Mouse (Mus musculus): ENCODE measurements at regions not wholly inside any gene's neighbourhood (a gene's known extent, or its start where the extent isn't known, plus 50 kb on each side); places are given as distances from the start of the nearest gene placed in this dataset.

DNA sequence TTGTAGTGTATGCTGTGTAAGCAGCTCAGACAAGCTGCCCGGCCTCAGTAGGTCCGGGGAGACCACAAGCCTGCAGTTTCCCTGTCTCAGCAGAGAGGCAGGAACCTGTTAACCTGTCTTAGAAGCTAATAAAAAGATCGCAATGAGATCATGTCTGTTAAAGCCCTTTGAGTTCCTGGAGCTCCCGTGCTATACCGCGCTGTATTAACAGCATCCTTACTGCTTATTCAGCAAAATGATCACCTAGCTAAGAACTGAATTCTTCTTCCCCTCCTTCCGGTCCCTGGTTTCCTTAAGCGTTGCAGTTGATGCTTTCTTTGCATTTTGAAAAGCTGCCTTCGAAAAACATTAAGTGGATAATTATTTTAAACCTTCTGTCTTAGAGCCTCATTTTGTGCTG, 1230.4 kb upstream of the A1bg start:
- H3K79me2 ChIP-seq (ENCODE audit: control insufficient read depth, insufficient read depth): peaks cover 53% of the 10 kb centered on the region
- no peak overlapping the region for H3K4me3 ChIP-seq
- H3K36me3 ChIP-seq (ENCODE audit: control insufficient read depth, insufficient read depth): no peaks in the 10 kb centered on the region
- no peak for TF ChIP-seq MYOG (IDR thresholded peaks at IDR 0.05; ENCODE audit: control insufficient read depth in 1 of 3, insufficient read depth in 1 of 3, insufficient read length in 2 of 3, low read depth in 2 of 3)
- no peak for TF ChIP-seq TCF3 (IDR thresholded peaks at IDR 0.05; ENCODE audit: insufficient read length, low read depth)
- TF ChIP-seq REST (IDR thresholded peaks at IDR 0.05; ENCODE audit: insufficient read depth, insufficient read length): no peak
- no peak for TF ChIP-seq MAX (IDR thresholded peaks at IDR 0.05; ENCODE audit: low read depth)
- TF ChIP-seq TCF12 (IDR thresholded peaks at IDR 0.05; ENCODE audit: insufficient read depth, poor library complexity, severe bottlenecking): no peak
- TF ChIP-seq CEBPB (IDR thresholded peaks at IDR 0.05; ENCODE audit: insufficient read depth, poor library complexity, severe bottlenecking): no peak
- H3ac ChIP-seq (ENCODE audit: control insufficient read depth, insufficient read length): no peak overlapping the region
- H3K27me3 ChIP-seq (ENCODE audit: control insufficient read depth, insufficient read depth, insufficient read length): no peaks in the 10 kb centered on the region
- no peak overlapping the region for H3K4me2 ChIP-seq (ENCODE audit: low read depth)

DNA sequence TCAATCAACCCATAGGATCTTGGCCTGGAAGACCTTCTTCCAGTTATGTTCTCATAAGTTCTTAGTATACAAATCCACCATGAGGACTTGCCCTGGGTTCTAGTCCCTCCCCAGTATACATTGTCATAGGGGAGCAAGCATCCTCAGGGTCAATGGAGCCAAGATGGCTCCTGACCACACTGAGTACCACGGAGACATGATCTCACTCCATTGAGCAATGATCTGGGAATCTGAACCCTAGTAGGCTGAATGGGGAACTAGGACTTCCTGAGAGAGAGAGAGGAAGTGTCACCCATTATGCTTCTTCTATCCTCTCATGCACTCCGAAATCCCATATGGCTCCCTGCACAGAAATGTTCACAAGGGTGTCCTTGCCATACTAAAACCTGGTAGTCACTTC, 1229.3 kb upstream of the A1bg start:
- H3K4me3 ChIP-seq: no peak overlapping the region
- H3K4me2 ChIP-seq (ENCODE audit: low read depth): no peak overlapping the region
- no peak for TF ChIP-seq USF1 (IDR thresholded peaks at IDR 0.05; ENCODE audit: low read depth)
- 0 out of 2 replicates have a peak, but pooled peaks have one; percentile 15 for TF ChIP-seq CEBPB (IDR thresholded peaks at IDR 0.05; ENCODE audit: insufficient read depth, poor library complexity, severe bottlenecking)
- H3K79me2 ChIP-seq (ENCODE audit: control insufficient read depth, insufficient read depth): peaks cover 57% of the 10 kb centered on the region
- H3K27me3 ChIP-seq (ENCODE audit: control insufficient read depth, insufficient read depth, insufficient read length): no peaks in the 10 kb centered on the region
- H3K36me3 ChIP-seq (ENCODE audit: control insufficient read depth, insufficient read depth): no peaks in the 10 kb centered on the region
- no peak overlapping the region for H3ac ChIP-seq (ENCODE audit: control insufficient read depth, insufficient read length)

DNA sequence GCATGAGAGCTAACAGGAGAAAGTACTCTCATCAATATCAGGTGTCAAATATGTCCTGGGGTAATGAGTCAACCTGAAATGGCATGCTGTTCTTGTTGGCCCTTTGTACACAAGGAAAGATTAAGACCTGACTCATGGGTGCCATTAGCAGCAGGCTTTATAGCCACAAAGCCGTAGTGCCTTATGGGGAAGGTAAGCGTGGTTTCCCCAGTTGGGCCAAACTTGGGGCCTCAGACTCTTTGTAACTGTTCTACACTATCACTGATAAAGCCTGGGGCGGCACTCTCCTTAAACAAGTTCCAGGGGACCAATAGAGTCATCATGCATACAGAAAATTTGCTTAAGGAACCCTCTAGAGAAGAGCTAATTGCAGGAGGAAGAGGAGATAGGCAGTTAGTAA, 1228.9 kb upstream of the A1bg start:
- peaks cover 61% of the 10 kb centered on the region for H3K79me2 ChIP-seq (ENCODE audit: control insufficient read depth, insufficient read depth)
- H3K36me3 ChIP-seq (ENCODE audit: control insufficient read depth, insufficient read depth): no peaks in the 10 kb centered on the region
- H3K4me2 ChIP-seq (ENCODE audit: low read depth): no peak overlapping the region
- no peak overlapping the region for H3ac ChIP-seq (ENCODE audit: control insufficient read depth, insufficient read length)
- H3K4me3 ChIP-seq: no peak overlapping the region
- no peaks in the 10 kb centered on the region for H3K27me3 ChIP-seq (ENCODE audit: control insufficient read depth, insufficient read depth, insufficient read length)
- TF ChIP-seq MYOG (IDR thresholded peaks at IDR 0.05; ENCODE audit: control insufficient read depth in 1 of 3, insufficient read depth in 1 of 3, insufficient read length in 2 of 3, low read depth in 2 of 3) (no peak), CEBPB (IDR thresholded peaks at IDR 0.05; ENCODE audit: insufficient read depth, poor library complexity, severe bottlenecking) (no peak), E2F4 (IDR thresholded peaks at IDR 0.05; ENCODE audit: insufficient read depth) (no peak), USF1 (IDR thresholded peaks at IDR 0.05; ENCODE audit: low read depth) (no peak), TCF3 (IDR thresholded peaks at IDR 0.05; ENCODE audit: insufficient read length, low read depth) (no peak), POLR2A (IDR thresholded peaks at IDR 0.05; ENCODE audit: insufficient read length, low read depth) (no peak)

DNA sequence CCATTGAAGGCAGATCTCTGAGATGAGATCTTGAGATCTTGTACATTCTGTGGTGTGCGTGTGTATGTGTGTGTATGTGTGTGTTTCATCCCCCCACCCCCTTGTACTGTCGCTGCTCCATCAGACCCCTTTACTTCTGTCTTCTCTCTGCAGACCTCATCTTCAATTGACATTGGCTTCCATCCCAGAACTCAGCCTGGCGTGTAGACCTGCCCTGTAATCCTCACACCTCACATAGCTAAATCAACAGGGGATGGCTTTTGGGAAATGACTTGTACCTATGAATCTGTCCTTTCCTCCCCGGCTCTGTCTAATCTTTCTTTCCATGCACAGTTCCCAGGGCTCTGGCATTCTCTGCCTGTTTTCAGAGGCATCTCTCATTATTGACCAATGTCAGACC, 1227.5 kb upstream of the A1bg start:
- H3K4me3 ChIP-seq: no peak overlapping the region
- H3K27me3 ChIP-seq (ENCODE audit: control insufficient read depth, insufficient read depth, insufficient read length): no peaks in the 10 kb centered on the region
- no peaks in the 10 kb centered on the region for H3K36me3 ChIP-seq (ENCODE audit: control insufficient read depth, insufficient read depth)
- H3K79me2 ChIP-seq (ENCODE audit: control insufficient read depth, insufficient read depth): peaks cover 71% of the 10 kb centered on the region
- H3ac ChIP-seq (ENCODE audit: control insufficient read depth, insufficient read length): no peak overlapping the region
- TF ChIP-seq TCF3 (IDR thresholded peaks at IDR 0.05; ENCODE audit: insufficient read length, low read depth) (no peak), TCF12 (IDR thresholded peaks at IDR 0.05; ENCODE audit: insufficient read depth, poor library complexity, severe bottlenecking) (no peak), E2F4 (IDR thresholded peaks at IDR 0.05; ENCODE audit: insufficient read depth) (no peak), REST (IDR thresholded peaks at IDR 0.05; ENCODE audit: insufficient read depth, insufficient read length) (no peak), CEBPB (IDR thresholded peaks at IDR 0.05; ENCODE audit: insufficient read depth, poor library complexity, severe bottlenecking) (no peak), POLR2A (IDR thresholded peaks at IDR 0.05; ENCODE audit: insufficient read length, low read depth) (no peak), MAX (IDR thresholded peaks at IDR 0.05; ENCODE audit: low read depth) (no peak), SRF (IDR thresholded peaks at IDR 0.05; ENCODE audit: control insufficient read depth, insufficient read length, low read depth) (no peak), MYOD1 (IDR thresholded peaks at IDR 0.05; ENCODE audit: control insufficient read depth in 1 of 3, insufficient read length in 2 of 3, low read depth in 2 of 3) (no peak), POLR2AphosphoS2 (IDR thresholded peaks at IDR 0.05; ENCODE audit: insufficient read length, low read depth) (no peak), MYOG (IDR thresholded peaks at IDR 0.05; ENCODE audit: control insufficient read depth in 1 of 3, insufficient read depth in 1 of 3, insufficient read length in 2 of 3, low read depth in 2 of 3) (no peak), USF1 (IDR thresholded peaks at IDR 0.05; ENCODE audit: low read depth) (no peak)
- no peak overlapping the region for H3K4me2 ChIP-seq (ENCODE audit: low read depth)

DNA sequence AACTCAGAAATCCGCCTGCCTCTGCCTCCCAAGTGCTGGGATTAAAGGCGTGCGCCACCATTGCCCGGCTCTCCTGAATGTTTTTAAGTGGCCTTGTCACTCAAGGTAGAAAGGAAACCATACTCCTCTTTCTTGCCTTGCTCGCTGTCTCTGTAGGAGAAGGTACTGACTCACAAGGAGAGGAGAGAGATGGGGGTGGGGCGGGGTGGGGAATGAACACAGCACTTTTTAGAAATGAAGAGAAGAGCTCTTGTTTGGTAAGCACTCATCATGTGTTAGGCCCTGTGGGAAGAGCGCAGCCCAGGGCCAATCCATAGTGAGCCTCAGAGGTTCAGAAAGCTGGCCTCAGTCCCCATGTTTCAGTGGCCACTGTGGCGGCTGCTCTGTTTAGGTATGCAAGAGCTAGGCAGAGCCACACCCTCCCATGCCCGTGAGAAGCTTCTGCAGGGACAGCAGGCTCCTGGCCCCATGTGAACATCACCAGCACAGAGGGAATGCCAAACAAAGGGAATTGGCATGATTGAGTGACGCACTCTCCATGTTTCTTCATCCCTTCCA, 1225.9 kb upstream of the A1bg start:
- H3ac ChIP-seq (ENCODE audit: control insufficient read depth, insufficient read length): no peak overlapping the region
- TF ChIP-seq TCF12 (IDR thresholded peaks at IDR 0.05; ENCODE audit: insufficient read depth, poor library complexity, severe bottlenecking) (no peak), MYOD1 (IDR thresholded peaks at IDR 0.05; ENCODE audit: control insufficient read depth in 1 of 3, insufficient read length in 2 of 3, low read depth in 2 of 3) (no peak), E2F4 (IDR thresholded peaks at IDR 0.05; ENCODE audit: insufficient read depth) (no peak), MAX (IDR thresholded peaks at IDR 0.05; ENCODE audit: low read depth) (no peak), USF1 (IDR thresholded peaks at IDR 0.05; ENCODE audit: low read depth) (no peak), CEBPB (IDR thresholded peaks at IDR 0.05; ENCODE audit: insufficient read depth, poor library complexity, severe bottlenecking) (no peak), MYOG (IDR thresholded peaks at IDR 0.05; ENCODE audit: control insufficient read depth in 1 of 3, insufficient read depth in 1 of 3, insufficient read length in 2 of 3, low read depth in 2 of 3) (no peak), SRF (IDR thresholded peaks at IDR 0.05; ENCODE audit: control insufficient read depth, insufficient read length, low read depth) (no peak), POLR2AphosphoS2 (IDR thresholded peaks at IDR 0.05; ENCODE audit: insufficient read length, low read depth) (no peak), TCF3 (IDR thresholded peaks at IDR 0.05; ENCODE audit: insufficient read length, low read depth) (no peak), POLR2A (IDR thresholded peaks at IDR 0.05; ENCODE audit: insufficient read length, low read depth) (no peak), REST (IDR thresholded peaks at IDR 0.05; ENCODE audit: insufficient read depth, insufficient read length) (no peak)

More for the DNA sequence above, 1225.9 kb upstream of the A1bg start:
- Histone ChIP-seq H3K4me3 (no peak overlapping the region), H3K27me3 (ENCODE audit: control insufficient read depth, insufficient read depth, insufficient read length) (no peaks in the 10 kb centered on the region), H3K79me2 (ENCODE audit: control insufficient read depth, insufficient read depth) (peaks cover 86% of the 10 kb centered on the region), H3K36me3 (ENCODE audit: control insufficient read depth, insufficient read depth) (no peaks in the 10 kb centered on the region), H3K4me2 (ENCODE audit: low read depth) (no peak overlapping the region)
